Mouse (Mus musculus) hindbrain, embryonic 12.5 days (tissue): Measurements from ENCODE around the gene Tmem72. TPM values are rescaled to one million over a fixed set of nuclear protein-coding genes. Genes with fewer than 3 reads are reported as not detected.

Source experiments
- ATAC-seq: fragments of 200-750 bp; cut with Nextera tagmentation; 2 replicates; pipeline ENCODE4 v1.8.0; 2017; ENCODE audit warnings: moderate TSS enrichment; ENCODE audit not compliant: low FRiP score
- H3K27ac ChIP-seq: fragments of 300-500 bp; sonication (generic); 2 replicates; pipeline ENCODE4 v1.5.1; 2016; ENCODE audit warnings: mild to moderate bottlenecking
- H3K27me3 ChIP-seq: fragments of 300-500 bp; sonication (generic); 2 replicates; pipeline ENCODE4 v1.6.1; 2016; ENCODE audit warnings: mild to moderate bottlenecking
- H3K36me3 ChIP-seq: fragments of 300-500 bp; sonication (generic); 2 replicates; pipeline ENCODE4 v1.6.1; 2016; ENCODE audit warnings: mild to moderate bottlenecking
- H3K4me1 ChIP-seq: fragments of 300-500 bp; sonication (generic); 2 replicates; pipeline ENCODE4 v1.6.1; 2016
- H3K4me2 ChIP-seq: fragments of 300-500 bp; sonication (generic); replicated peaks from 2 replicates; pipeline ENCODE4 v1.6.1; 2016; ENCODE audit warnings: mild to moderate bottlenecking
- H3K4me3 ChIP-seq: fragments of 300-500 bp; sonication (generic); 2 replicates; pipeline ENCODE4 v1.5.1; 2016; ENCODE audit warnings: mild to moderate bottlenecking
- H3K9ac ChIP-seq: fragments of 300-500 bp; sonication (generic); 2 replicates; pipeline ENCODE4 v1.6.1; 2016; ENCODE audit warnings: mild to moderate bottlenecking, moderate library complexity
- H3K9me3 ChIP-seq: fragments of 300-500 bp; sonication (generic); replicated peaks from 2 replicates; pipeline ENCODE4 v1.6.1; 2016; ENCODE audit warnings: mild to moderate bottlenecking
- WGBS: fragments of 180-500 bp; shearing (Covaris S2); methylation state at CpG from one replicate; pipeline ENCODE4 v1.1.7; 2016; 5-methylcytosine and 5-hydroxymethylcytosine counted together
- polyA plus RNA-seq: library from polyadenylated mRNA; unstranded; fragments of >200 nt; fragmentation: Nextera tagmentation; extraction: Ambion mirVana; gene quantifications from 2 replicates; pipeline ENCODE4 v1.2.1, GENCODE M21; 2016

Gene Tmem72
- polyA plus RNA-seq, 1 experiment from 2014 or later = 0.10 TPM

- Histone ChIP-seq H3K4me2 (no peak overlapping the region), H3K9me3 (no peaks in the 10 kb centered on the region), H3K9ac (no peak overlapping the region), H3K4me3 (no peak overlapping the region), H3K36me3 (no peaks in the 10 kb centered on the region), H3K27me3 (no peaks in the 10 kb centered on the region), H3K4me1 (no peaks in the 10 kb centered on the region), H3K27ac (no peak overlapping the region)
- ATAC-seq = no peak
- 79% methylated on average over 5 of the region's 5 CpGs for WGBS
Observed at GRCm38 (mm10) chr6:116714576-116714975, 2.1 kb downstream of the Tmem72 start.

- Histone ChIP-seq H3K27ac (no peak overlapping the region), H3K4me2 (no peak overlapping the region), H3K4me1 (no peaks in the 10 kb centered on the region), H3K9ac (no peak overlapping the region), H3K9me3 (no peaks in the 10 kb centered on the region), H3K27me3 (no peaks in the 10 kb centered on the region), H3K4me3 (no peak overlapping the region), H3K36me3 (no peaks in the 10 kb centered on the region)
- no peak for ATAC-seq
- WGBS = 83% methylated on average over 3 of the region's 3 CpGs
Observed at GRCm38 (mm10) chr6:116713966-116714365, 2.7 kb downstream of the Tmem72 start.

- H3K27ac ChIP-seq = no peak overlapping the region
- WGBS = 79% methylated on average over 3 of the region's 3 CpGs
- H3K4me1 ChIP-seq = no peaks in the 10 kb centered on the region
- no peak overlapping the region for H3K4me2 ChIP-seq
- no peaks in the 10 kb centered on the region for H3K36me3 ChIP-seq
- H3K9ac ChIP-seq = no peak overlapping the region
- no peak for ATAC-seq
- H3K27me3 ChIP-seq = no peaks in the 10 kb centered on the region
- no peaks in the 10 kb centered on the region for H3K9me3 ChIP-seq
- no peak overlapping the region for H3K4me3 ChIP-seq
Observed at GRCm38 (mm10) chr6:116712503-116712902, 4.2 kb downstream of the Tmem72 start.

- ATAC-seq = no peak
Observed at GRCm38 (mm10) chr6:116712062-116712461, 4.7 kb downstream of the Tmem72 start.

GRCm38 (mm10) chr6:116704320-116704719 lies 12.4 kb downstream of the Tmem72 start:
- Histone ChIP-seq H3K36me3 (no peaks in the 10 kb centered on the region), H3K4me1 (no peaks in the 10 kb centered on the region), H3K4me3 (no peak overlapping the region), H3K27ac (no peak overlapping the region), H3K9me3 (no peaks in the 10 kb centered on the region), H3K4me2 (no peak overlapping the region), H3K27me3 (no peaks in the 10 kb centered on the region), H3K9ac (no peak overlapping the region)
- ATAC-seq = no peak
- 56% methylated on average over 6 of the region's 6 CpGs for WGBS

More at GRCm38 (mm10) chr6:116712062-116712461, 4.7 kb downstream of the Tmem72 start:
- WGBS = 31% methylated on average over 5 of the region's 5 CpGs
- H3K36me3 ChIP-seq = no peaks in the 10 kb centered on the region
- H3K9ac ChIP-seq = no peak overlapping the region
- no peak overlapping the region for H3K4me2 ChIP-seq
- no peak overlapping the region for H3K4me3 ChIP-seq
- H3K27ac ChIP-seq = no peak overlapping the region
- no peaks in the 10 kb centered on the region for H3K9me3 ChIP-seq
- H3K4me1 ChIP-seq = no peaks in the 10 kb centered on the region
- H3K27me3 ChIP-seq = no peaks in the 10 kb centered on the region

GRCm38 (mm10) chr6:116700821-116701220 lies 15.9 kb downstream of the Tmem72 start:
- H3K36me3 ChIP-seq = no peaks in the 10 kb centered on the region
- no peaks in the 10 kb centered on the region for H3K4me1 ChIP-seq
- H3K27ac ChIP-seq = no peak overlapping the region
- H3K4me3 ChIP-seq = no peak overlapping the region
- no peaks in the 10 kb centered on the region for H3K27me3 ChIP-seq
- H3K9me3 ChIP-seq = no peaks in the 10 kb centered on the region
- no peak overlapping the region for H3K9ac ChIP-seq
- no peak overlapping the region for H3K4me2 ChIP-seq
- ATAC-seq = no peak

GRCm38 (mm10) chr6:116697896-116698425 lies 18.8 kb downstream of the Tmem72 start:
- Histone ChIP-seq H3K4me2 (no peak overlapping the region), H3K27ac (no peak overlapping the region), H3K9ac (no peak overlapping the region), H3K4me3 (no peak overlapping the region), H3K36me3 (no peaks in the 10 kb centered on the region), H3K9me3 (no peaks in the 10 kb centered on the region), H3K27me3 (no peaks in the 10 kb centered on the region), H3K4me1 (no peaks in the 10 kb centered on the region)
- no peak for ATAC-seq
- WGBS = 91% methylated on average over 4 of the region's 4 CpGs

GRCm38 (mm10) chr6:116697413-116697812 lies 19.3 kb downstream of the Tmem72 start:
- Histone ChIP-seq H3K9ac (no peak overlapping the region), H3K36me3 (no peaks in the 10 kb centered on the region), H3K4me3 (no peak overlapping the region), H3K9me3 (no peaks in the 10 kb centered on the region), H3K27ac (no peak overlapping the region), H3K4me1 (no peaks in the 10 kb centered on the region), H3K27me3 (no peaks in the 10 kb centered on the region), H3K4me2 (no peak overlapping the region)
- WGBS = 61% methylated on average over 2 of the region's 2 CpGs
- no peak for ATAC-seq

GRCm38 (mm10) chr6:116694346-116694745 lies 22.4 kb downstream of the Tmem72 start:
- ATAC-seq = no peak
- H3K27ac ChIP-seq = no peak overlapping the region
- H3K4me2 ChIP-seq = no peak overlapping the region
- no peak overlapping the region for H3K4me3 ChIP-seq
- H3K27me3 ChIP-seq = no peaks in the 10 kb centered on the region
- WGBS = 89% methylated on average over 3 of the region's 3 CpGs
- no peaks in the 10 kb centered on the region for H3K36me3 ChIP-seq
- H3K9me3 ChIP-seq = no peaks in the 10 kb centered on the region
- H3K9ac ChIP-seq = no peak overlapping the region
- no peaks in the 10 kb centered on the region for H3K4me1 ChIP-seq

- no peak for ATAC-seq
Observed at GRCm38 (mm10) chr6:116693639-116694038, 23.1 kb downstream of the Tmem72 start.

GRCm38 (mm10) chr6:116682317-116682716 lies 34.4 kb downstream of the Tmem72 start:
- Histone ChIP-seq H3K4me2 (no peak overlapping the region), H3K27ac (no peak overlapping the region), H3K9me3 (no peaks in the 10 kb centered on the region), H3K27me3 (no peaks in the 10 kb centered on the region), H3K36me3 (no peaks in the 10 kb centered on the region), H3K9ac (no peak overlapping the region), H3K4me1 (no peaks in the 10 kb centered on the region), H3K4me3 (no peak overlapping the region)
- WGBS = 51% methylated on average over 6 of the region's 6 CpGs
- no peak for ATAC-seq

More at GRCm38 (mm10) chr6:116693639-116694038, 23.1 kb downstream of the Tmem72 start:
- Histone ChIP-seq H3K9ac (no peak overlapping the region), H3K4me3 (no peak overlapping the region), H3K36me3 (no peaks in the 10 kb centered on the region), H3K27ac (no peak overlapping the region), H3K4me1 (no peaks in the 10 kb centered on the region), H3K27me3 (no peaks in the 10 kb centered on the region), H3K9me3 (no peaks in the 10 kb centered on the region), H3K4me2 (no peak overlapping the region)
- 89% methylated on average over 4 of the region's 4 CpGs for WGBS

- no peaks in the 10 kb centered on the region for H3K9me3 ChIP-seq
Observed at GRCm38 (mm10) chr6:116679563-116680288, 37.0 kb downstream of the Tmem72 start.

GRCm38 (mm10) chr6:116677321-116677720 lies 39.4 kb downstream of the Tmem72 start:
- Histone ChIP-seq H3K4me1 (peaks cover 9% of the 10 kb centered on the region), H3K9me3 (no peaks in the 10 kb centered on the region), H3K4me2 (no peak overlapping the region), H3K9ac (no peak overlapping the region), H3K27ac (no peak overlapping the region), H3K27me3 (no peaks in the 10 kb centered on the region), H3K36me3 (no peaks in the 10 kb centered on the region), H3K4me3 (no peak overlapping the region)
- 62% methylated on average over 6 of the region's 6 CpGs for WGBS
- ATAC-seq = no peak

More at GRCm38 (mm10) chr6:116679563-116680288, 37.0 kb downstream of the Tmem72 start:
- Histone ChIP-seq H3K4me3 (no peak overlapping the region), H3K4me2 (no peak overlapping the region), H3K27ac (no peak overlapping the region), H3K27me3 (no peaks in the 10 kb centered on the region), H3K9ac (no peak overlapping the region), H3K36me3 (no peaks in the 10 kb centered on the region), H3K4me1 (no peaks in the 10 kb centered on the region)
- 84% methylated on average over 5 of the region's 5 CpGs for WGBS
- no peak for ATAC-seq
